Mouse (Mus musculus): ENCODE data around the gene Shank3.
A peak's percentile ranks its signal among the peaks of the same experiment; 100 is the strongest.

Shank3 gene

DNA sequence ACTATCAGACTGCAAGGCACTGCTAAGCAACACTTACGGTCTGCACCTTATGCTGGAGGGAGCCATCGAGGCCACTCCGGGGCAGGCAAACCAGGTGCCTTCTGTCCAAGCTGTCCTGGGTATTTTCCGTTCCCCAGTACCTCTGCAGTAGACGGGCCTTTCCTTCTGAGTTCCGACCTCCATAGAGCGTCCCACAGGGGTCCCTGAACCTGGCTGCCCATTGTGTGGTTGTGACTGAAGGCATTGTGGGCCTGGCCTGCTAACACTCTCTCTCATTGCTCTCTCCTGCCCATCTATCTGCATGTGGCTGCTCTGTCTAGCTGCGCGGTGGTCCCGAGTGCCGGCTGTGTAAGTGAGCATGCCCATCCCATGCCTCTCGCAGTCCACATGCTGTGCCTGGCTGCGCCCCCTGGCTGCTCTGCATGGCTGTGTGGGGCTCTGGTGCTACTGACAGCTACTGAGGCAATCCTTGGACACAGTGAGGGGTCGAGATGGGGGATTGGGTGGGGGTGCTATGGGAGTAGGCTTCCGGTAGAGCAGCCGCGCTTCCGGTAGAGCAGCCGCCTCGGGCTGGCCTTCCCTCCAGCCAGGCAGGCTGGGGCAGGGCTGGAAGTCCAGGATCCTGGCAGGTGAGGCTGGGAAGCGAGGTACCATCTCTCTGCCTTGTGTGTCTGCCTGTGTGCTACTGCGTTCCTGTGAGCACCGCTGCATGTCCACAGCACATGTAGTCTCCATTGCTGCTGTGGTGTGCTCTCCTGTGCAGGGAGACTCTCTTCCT, 57.2 kb downstream of the Shank3 start:
- no peak for DNase-seq (ENCODE audit: low spot score in 2 of 2)

DNA sequence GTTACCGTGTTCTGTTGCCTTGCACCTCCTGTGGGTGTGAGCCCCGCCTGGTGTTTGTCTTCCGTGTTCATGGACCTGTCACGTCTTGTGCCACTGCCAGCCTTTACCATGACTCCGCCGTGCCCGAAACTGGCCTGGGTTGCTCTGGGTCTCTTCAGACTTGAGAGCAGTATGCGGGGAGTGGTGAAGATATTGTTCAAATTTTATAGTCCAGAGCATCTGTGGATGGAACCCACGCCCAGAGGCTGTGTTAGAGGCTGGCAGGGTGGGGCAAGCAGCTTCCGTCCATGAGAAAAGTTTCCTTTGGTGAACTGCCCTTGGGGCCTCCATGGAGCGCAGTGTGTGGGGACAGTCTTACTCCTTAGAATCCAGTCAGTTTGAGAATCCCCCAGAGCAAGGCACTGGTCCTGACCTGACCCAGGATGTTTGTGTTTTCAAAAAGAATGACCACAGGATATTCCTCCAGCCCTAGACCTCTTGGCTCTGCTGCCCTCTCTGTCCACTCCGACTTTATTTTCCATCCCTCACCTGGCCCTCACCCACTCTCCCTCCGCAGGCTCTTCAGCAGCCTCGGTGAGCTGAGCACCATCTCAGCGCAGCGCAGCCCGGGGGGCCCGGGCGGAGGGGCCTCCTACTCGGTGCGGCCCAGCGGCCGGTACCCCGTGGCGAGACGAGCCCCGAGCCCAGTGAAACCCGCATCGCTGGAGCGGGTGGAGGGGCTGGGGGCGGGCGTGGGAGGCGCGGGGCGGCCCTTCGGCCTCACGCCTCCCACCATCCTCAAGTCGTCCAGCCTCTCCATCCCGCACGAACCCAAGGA, 58.0 kb downstream of the Shank3 start:
- DNase-seq (ENCODE audit: low spot score in 2 of 2) = no peak

DNA sequence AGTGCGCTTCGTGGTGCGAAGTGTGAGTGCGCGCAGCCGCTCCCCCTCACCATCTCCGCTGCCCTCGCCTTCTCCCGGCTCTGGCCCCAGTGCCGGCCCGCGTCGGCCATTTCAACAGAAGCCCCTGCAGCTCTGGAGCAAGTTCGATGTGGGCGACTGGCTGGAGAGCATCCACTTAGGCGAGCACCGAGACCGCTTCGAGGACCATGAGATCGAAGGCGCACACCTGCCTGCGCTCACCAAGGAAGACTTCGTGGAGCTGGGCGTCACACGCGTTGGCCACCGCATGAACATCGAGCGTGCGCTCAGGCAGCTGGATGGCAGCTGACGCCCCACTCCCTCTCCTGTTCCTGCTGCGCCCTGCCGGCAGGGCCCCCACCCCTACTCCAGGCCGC, 58.6 kb downstream of the Shank3 start:
- DNase-seq (ENCODE audit: low spot score in 2 of 2) = no peak

DNA sequence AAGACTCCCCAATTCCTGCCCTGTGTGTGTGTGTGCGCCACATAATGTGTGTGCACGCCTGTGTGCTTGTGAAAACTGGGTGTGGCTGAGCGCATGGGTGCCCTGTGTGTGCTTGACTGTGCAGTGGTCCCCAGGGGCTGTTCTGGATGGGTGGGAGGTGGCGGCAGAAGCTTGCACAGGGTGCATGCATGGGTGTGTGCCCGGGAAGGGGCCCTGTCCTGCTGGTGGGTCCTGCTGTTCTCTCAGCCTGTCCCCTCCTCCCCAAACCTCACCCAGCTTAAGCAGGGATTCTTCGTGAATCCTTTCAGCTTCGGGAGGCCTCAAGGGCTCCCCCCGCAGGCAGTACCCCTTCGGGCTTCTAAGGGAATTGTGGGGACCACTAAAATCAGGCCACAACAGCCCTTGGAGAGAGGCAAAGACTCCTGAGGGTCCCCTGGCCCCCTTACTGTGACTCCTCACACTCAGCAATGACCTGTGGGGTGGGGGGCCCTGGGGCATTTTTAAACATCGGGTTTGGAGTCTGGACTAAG, 59.8 kb downstream of the Shank3 start:
- no peak for DNase-seq (ENCODE audit: low spot score in 2 of 2)

DNA sequence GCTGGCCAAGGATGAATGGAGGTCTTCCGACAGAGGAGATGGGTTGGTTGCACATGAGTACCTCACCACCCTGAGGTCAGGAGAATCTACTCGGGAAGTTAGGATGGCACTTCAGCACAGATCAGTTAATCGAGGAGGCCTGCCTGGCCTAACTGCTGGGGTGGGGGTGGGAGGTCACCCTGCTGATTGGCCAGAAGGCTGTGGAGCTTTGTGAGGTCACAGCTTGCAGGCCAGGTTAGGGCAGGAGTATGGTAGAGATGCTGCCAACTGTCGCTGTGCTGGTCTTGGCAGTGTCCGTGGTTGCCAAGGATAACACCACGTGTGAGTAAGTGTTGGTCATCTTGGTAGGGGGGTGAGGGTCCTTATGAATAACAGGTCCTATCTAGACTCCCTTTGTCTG, 68.7 kb downstream of the Shank3 start, which contains the start of gene Acr:
Gene Acr (plus strand): TSS at position 213 of the 400 bp plus-strand sequence.
- no peak for DNase-seq (ENCODE audit: low spot score in 2 of 2)

DNA sequence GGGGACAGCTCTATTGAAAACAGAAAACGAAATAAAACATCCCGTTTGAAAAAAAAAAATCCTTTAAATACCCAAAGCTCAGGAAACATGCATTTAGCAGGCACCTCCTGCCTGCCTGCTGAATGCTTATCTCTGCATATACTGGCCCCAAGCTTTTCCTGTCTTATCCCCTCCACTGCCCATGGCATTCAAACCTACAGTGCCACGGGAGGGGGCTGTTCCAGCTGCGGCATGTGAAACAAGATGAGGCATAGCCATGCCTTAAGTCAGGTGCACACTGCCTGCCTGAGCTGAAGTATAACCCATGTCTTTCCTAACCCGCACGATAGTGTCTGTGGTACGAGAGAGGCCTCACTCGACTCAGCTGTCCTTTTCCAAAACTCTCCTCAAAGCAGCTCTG, 72.7 kb downstream of the Shank3 start:
- no peak for DNase-seq (ENCODE audit: low spot score in 2 of 2)

DNA sequence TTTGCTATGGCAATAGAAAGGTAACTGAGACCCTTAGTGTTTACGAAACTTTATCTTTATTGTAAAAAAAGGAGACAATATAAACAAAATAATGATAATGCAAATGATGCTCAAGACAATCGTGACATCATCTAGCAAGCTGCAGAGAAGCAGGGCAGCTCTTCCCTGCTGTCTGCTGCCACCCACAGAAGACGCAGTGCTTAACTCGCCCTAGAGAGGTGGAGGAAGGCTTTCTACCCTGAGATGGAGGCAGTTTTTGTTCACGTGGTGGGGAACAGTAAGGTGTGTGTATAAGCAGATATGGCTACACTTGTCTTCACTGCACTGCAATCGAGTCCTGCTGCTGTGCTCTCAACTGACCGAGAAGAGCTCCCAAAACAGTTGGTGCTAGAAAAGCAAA, 83.1 kb downstream of the Shank3 start:
- no peak for DNase-seq (ENCODE audit: low spot score in 2 of 2)

DNA sequence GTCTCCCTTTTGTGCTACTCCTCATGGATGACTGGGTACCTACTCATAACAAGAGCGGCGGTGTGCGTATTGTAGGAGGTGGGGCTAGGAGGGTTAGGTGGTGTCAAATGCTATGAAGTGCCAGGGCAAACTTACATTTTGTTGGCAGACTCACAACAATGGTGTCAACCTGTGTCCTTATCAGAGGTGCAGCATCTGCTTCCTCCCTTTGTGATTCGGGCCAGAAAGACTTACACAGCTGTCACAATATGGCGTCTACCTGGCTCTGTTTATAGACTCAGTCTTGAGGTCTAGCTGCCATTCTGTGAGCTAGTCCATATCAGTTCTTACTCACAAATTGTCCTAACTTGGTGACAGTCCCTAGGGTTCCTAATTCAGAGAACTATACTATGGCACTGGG, 85.7 kb downstream of the Shank3 start:
- DNase-seq (ENCODE audit: low spot score in 2 of 2) = no peak

DNA sequence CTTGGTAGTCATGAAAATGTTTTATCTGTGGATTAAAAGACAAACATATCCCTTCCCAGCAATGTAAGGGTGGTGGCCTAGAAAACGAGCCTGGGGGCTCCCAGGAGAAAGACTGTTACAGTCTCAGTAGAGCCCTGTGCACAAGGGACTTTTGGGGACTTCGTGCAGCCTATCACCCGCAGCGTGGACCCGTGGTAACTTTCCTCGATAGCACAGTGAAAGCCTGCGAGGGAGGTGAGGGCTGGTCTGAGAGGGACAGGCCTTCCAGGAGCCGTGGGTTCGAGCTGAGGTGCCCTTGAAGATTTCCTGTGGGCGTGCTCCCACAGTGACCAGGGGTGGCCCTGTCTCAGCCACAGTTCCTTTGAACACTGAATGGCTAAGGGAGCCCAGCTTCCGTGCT, 86.2 kb downstream of the Shank3 start:
- DNase-seq (ENCODE audit: low spot score in 2 of 2) = no peak

DNA sequence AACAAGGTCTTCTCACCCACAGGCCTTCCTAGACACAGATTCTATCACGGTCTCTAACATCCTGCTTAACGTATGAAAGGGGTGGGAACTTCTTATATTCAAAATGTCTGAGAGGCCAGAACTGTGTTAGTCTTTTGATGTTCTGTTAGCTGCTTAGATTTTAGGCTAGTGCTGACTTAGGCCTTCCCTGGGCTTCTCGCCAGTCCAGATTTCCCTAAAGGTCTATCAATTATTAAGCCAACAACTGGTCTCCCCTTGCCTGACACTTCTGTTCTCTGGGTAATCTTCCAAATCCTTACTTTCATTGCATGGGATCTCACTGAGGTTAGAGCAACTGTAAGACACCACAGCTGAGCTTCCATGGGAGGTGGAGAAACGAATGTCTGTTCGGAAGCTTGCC, 89.7 kb downstream of the Shank3 start:
- DNase-seq (ENCODE audit: low spot score in 2 of 2) = no peak

DNA sequence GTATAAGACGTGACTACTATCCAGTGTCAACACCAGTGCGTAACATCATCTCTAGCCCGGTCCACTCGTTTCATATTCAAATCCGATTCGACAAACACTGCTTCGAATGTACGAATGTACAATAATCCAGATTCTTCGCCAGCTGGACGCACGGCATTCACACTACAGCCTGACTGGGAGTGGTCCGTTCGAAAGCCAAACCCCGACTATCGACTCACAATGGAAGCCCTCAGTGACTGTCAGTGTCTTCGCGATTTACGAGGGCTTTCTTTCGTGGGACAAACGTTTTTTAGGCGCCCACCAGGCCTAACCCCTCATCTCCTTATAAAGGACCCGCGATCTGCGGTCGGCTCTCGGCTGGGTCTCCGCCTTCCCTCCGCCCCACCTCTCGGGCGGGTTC, 91.9 kb downstream of the Shank3 start:
- no peak for DNase-seq (ENCODE audit: low spot score in 2 of 2)

DNA sequence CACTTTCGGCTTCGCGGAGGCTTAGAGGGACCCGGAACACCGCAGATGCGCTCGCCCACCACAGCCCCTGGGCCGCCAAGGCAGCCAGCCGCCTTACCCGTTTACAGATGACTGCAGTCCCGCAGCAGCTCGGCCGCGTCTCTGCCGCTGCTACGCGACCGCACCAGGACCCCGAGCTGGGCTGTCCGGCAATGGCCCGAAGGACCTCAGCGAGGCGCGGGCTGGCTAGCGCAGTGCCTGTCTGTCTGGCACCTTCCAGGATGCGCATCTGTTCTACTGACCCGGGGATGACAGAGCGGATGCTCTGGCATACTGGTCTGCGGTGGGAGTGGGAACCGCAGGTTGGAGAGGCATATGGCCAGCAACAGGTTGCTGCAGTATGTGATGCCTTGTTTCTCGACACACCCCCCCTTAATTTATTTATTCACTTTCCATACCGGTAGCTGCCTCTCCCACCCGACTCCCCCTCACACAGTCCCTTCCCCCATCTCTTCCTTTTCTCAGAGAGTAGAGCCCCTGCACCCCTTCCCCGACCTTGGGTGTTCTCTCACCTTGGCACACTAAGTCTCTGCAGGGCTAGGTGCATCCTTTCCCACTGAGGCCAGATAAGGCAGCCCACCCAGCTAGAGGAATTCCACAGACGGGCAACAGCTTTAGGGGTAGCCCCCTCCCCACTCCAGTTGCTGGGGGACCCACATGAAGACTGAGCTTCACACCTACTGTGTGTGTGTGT, 92.5 kb downstream of the Shank3 start, which contains the start of gene Rabl2:
Gene Rabl2 (minus strand): TSS at position 201 of the 733 bp plus-strand sequence.
- peak; percentile 74 to 77 for DNase-seq (ENCODE audit: low spot score in 2 of 2)

DNA sequence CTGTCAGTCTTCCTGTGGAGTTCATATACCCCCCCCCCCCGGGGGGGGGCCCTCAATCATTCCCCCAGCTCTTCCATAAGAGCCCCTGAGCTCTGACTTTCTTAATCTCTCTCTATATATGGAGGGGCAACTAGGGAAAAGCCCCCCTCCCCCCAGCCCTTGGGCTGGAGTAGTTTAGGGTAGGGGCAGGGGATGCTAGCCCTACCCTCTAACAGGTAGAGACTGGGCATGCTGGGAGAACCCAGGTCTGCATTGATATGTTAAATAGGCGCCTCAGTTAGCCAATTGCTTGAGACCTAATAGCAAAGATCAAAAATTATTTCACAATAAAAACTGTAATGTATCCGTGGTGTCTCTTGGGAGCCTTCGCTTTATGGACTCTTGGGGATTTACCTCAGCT, 93.1 kb downstream of the Shank3 start:
- DNase-seq (ENCODE audit: low spot score in 2 of 2) = no peak

DNA sequence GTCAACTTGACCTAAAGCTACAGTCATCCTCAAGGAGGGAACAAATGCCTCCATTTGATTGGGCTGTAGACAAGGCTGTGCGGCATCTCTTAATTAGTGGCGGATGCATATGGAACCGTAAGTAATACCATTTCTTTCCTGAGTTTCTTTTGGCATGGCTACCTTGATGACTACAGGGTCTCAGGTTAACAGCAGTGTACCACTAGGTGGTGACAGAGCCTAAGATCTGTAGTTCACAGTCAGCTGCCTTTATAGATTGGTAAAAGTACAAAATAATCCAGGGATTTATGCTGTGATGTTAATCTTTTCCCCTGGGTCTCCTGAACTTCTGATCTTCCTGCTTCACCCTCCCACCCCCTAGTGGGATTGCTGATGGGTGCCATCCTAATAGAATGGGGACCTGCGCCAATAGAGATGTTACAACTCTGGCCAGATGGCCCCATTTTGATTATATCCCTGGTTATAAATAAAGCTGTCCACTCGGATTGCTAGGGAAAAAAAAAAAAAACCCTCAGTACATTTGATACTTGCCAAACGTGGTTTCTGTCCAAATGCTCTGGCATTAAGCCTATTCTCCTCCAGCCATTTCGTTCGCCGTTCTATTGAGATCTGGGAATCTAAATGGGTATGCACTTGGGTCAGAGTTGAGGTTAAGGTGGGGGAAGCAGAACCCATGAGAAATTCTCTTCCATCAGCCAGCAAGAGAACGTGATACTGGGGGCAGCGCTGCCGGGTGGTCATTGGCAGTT, 106.6 kb downstream of the Shank3 start:
- no peak for DNase-seq (ENCODE audit: low spot score in 2 of 2)

DNA sequence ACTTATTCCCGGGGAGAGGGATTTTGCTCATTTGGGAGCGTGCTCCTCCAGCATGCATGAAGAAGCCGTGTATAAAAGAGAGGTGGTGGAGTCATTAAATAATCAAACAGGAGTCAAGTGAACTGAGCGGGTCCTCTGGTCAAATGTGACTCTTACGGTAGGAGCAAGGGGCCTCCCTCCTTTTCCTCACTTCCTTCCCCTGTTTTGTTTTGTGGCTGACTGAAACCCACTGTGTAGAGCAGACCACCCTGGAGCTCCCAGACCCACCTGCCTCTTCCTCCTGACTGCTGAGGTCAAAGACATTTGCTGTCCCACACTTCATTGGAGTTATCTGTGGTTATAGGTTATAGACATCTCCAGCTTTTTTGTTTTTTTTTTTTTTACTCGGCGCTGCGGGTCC, 108.1 kb downstream of the Shank3 start:
- DNase-seq (ENCODE audit: low spot score in 2 of 2) = no peak

DNA sequence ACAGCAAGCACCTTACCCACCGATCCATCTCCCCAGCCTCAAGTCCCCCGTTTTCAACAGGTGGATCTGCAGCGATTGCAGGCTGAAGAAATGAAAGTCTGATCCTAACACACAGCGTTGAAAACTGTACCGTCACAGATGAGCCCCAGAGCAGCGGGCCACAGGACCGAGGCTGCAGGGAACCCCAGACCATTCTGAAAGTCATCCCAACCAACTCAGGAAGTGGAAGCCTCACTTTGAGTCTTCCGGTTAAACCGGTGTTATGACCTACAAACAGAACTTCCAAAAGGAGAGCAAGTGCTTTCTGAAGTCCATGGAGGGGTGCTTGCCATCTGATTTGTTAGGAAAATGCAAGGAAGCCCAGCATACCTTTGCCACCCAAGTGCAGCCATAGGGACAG, 108.5 kb downstream of the Shank3 start:
- no peak for DNase-seq (ENCODE audit: low spot score in 2 of 2)

All from frontal cortex, postnatal 14 days (tissue).